ENCODE assay signal across 8 mouse cellular contexts in genomic region chr19:16132865-16133720, GRCm38 (mm10). TPM values are rescaled to one million over a fixed set of nuclear protein-coding genes. Genes with fewer than 3 reads are reported as not detected.
DNase-seq lines count a peak whose midpoint lies in the region; ATAC-seq and TF ChIP-seq lines count a peak whose summit lies in the region.

No protein-coding gene starts in this region.

- no peaks in the 10 kb centered on the region for H3K27me3 ChIP-seq in forebrain, embryonic 14.5 days (replicated peaks; ENCODE audit: control insufficient read depth, insufficient read depth, low read length)
- H3K27me3 ChIP-seq in lung, embryonic 14.5 days (ENCODE audit: insufficient read depth, low read length): no peaks in the 10 kb centered on the region

- peak overlapping the region; percentile 77 for H3K27ac ChIP-seq in brown adipose tissue, adult 24 weeks (replicated peaks; ENCODE audit: low read depth, low read length)
- H3K27ac ChIP-seq in forebrain, embryonic 14.5 days (ENCODE audit: low read depth, low read length): peak overlapping the region; percentile 99
- H3K27ac ChIP-seq in layer of hippocampus, adult 2 months: peak overlapping the region; percentile 98
- H3K27ac ChIP-seq in lung, embryonic 14.5 days (ENCODE audit: low read depth): peak overlapping the region; percentile 99
- H3K27ac ChIP-seq in olfactory bulb, adult 2 months (ENCODE audit: insufficient read depth, low read depth, low read length): peak overlapping the region; percentile 96

- 0% methylated on average over 44 of the region's 139 CpGs for WGBS in forebrain, embryonic 14.5 days
- under 1% methylated on average over 113 of the region's 139 CpGs for WGBS in lung, embryonic 14.5 days
- WGBS in olfactory bulb, adult 2 months: 6% methylated on average over 137 of the region's 139 CpGs

- peak overlapping the region; percentile 97 for H3K4me3 ChIP-seq in brown adipose tissue, adult 24 weeks (ENCODE audit: insufficient read depth, low read depth, low read length)
- H3K4me3 ChIP-seq in forebrain, embryonic 14.5 days (ENCODE audit: low read depth, low read length): peak overlapping the region; percentile 94
- peak overlapping the region; percentile 89 for H3K4me3 ChIP-seq in layer of hippocampus, adult 2 months
- H3K4me3 ChIP-seq in lung, embryonic 14.5 days (ENCODE audit: low read depth, low read length): peak overlapping the region; percentile 94
- H3K4me3 ChIP-seq in olfactory bulb, adult 2 months (ENCODE audit: insufficient read depth, low read depth, low read length): peak overlapping the region; percentile 99

- intact Hi-C loops in heart, postnatal 25 days (cut with DNase I): loop anchor here (5.0 kb wide), 3 partner anchors 34 to 194 kb away; no protein-coding TSS in a partner anchor

- DNase-seq in CD8-positive naive resting alpha-beta T cell, adult 2 months (ENCODE audit: low read depth in 2 of 2, low spot score in 2 of 2): peak; percentile 32 to 49
- peak; percentile 72 for DNase-seq in forebrain, embryonic 14.5 days (ENCODE audit: low spot score)
- DNase-seq in heart, postnatal 25 days (ENCODE audit: low spot score): peak; percentile 37
- DNase-seq in layer of hippocampus, adult 2 months (ENCODE audit: low spot score in 2 of 2): peak; percentile 41 to 56
- peak; percentile 69 for DNase-seq in lung, embryonic 14.5 days
- DNase-seq in thymus, adult 18-20 months: peak; percentile 37 to 41

- H3K9ac ChIP-seq in forebrain, embryonic 14.5 days (ENCODE audit: low read length): peak overlapping the region; percentile 98
- peak overlapping the region; percentile 98 for H3K9ac ChIP-seq in lung, embryonic 14.5 days

- H3K4me2 ChIP-seq in forebrain, embryonic 14.5 days (ENCODE audit: low read length): peak overlapping the region; percentile 61
- peak overlapping the region; percentile 74 for H3K4me2 ChIP-seq in lung, embryonic 14.5 days

- peak; percentile 39; the same call in 1 of the 2 replicates for TF ChIP-seq POLR2A in olfactory bulb, adult 2 months (IDR thresholded peaks at IDR 0.05; ENCODE audit: insufficient read depth, low read depth, low read length)

- TF ChIP-seq CTCF in layer of hippocampus, adult 2 months (conservative IDR thresholded peaks at IDR 0.05): no peak
- TF ChIP-seq CTCF in lung, embryonic 14.5 days (IDR thresholded peaks at IDR 0.05; ENCODE audit: low read depth): no peak
- no peak for TF ChIP-seq CTCF in olfactory bulb, adult 2 months (IDR thresholded peaks at IDR 0.05; ENCODE audit: insufficient read depth, low read depth, low read length)

- H3K4me1 ChIP-seq in brown adipose tissue, adult 24 weeks (ENCODE audit: control insufficient read depth, insufficient read depth, insufficient read length, low read length): peaks cover 6% of the 10 kb centered on the region; the same call in 1 of the 2 replicates
- peaks cover 24% of the 10 kb centered on the region for H3K4me1 ChIP-seq in forebrain, embryonic 14.5 days (ENCODE audit: control insufficient read depth, insufficient read depth, low read length)
- peaks cover 20% of the 10 kb centered on the region for H3K4me1 ChIP-seq in lung, embryonic 14.5 days (ENCODE audit: insufficient read depth)
- peaks cover 4% of the 10 kb centered on the region for H3K4me1 ChIP-seq in olfactory bulb, adult 2 months (ENCODE audit: control insufficient read depth, insufficient read depth, low read length)

- ATAC-seq in forebrain, embryonic 14.5 days: peak; percentile 59
- ATAC-seq in lung, embryonic 14.5 days (ENCODE audit: insufficient read depth): peak; percentile 67

- no peaks in the 10 kb centered on the region for H3K9me3 ChIP-seq in forebrain, embryonic 14.5 days (replicated peaks; ENCODE audit: control insufficient read depth, low read length)
- no peaks in the 10 kb centered on the region for H3K9me3 ChIP-seq in lung, embryonic 14.5 days (ENCODE audit: low read depth, low read length)

- H3K36me3 ChIP-seq in forebrain, embryonic 14.5 days (ENCODE audit: control insufficient read depth, insufficient read depth, low read length): no peaks in the 10 kb centered on the region
- no peaks in the 10 kb centered on the region for H3K36me3 ChIP-seq in lung, embryonic 14.5 days (ENCODE audit: insufficient read depth)

RNA-seq across cellular contexts. Expression of gene Gnaq, which starts 0.5 kb away (rescaled TPM):
- 19.4 and 23.8 TPM in 2 replicates for polyA plus RNA-seq in brown adipose tissue, adult 24 weeks (2012; ENCODE audit: insufficient read depth, insufficient read length, missing spikeins)
- 44.8 and 47.6 TPM in 2 replicates for polyA plus RNA-seq in forebrain, embryonic 14.5 days (2014; fragmentation: Nextera tagmentation; extraction: Ambion mirVana)
- total RNA-seq in heart, postnatal 25 days (2021): 10 to 100 TPM; 24.9 to 25.8 TPM
- 100 to 1,000 TPM; 204 to 207 TPM for total RNA-seq in layer of hippocampus, adult 2 months (2021)
- polyA plus RNA-seq in lung, embryonic 14.5 days (2014; fragmentation: Nextera tagmentation; extraction: Ambion mirVana): 15.9 and 16.1 TPM in 2 replicates
- 135 and 244 TPM in 2 replicates for polyA plus RNA-seq in olfactory bulb, adult 2 months (2012; ENCODE audit: insufficient read depth, insufficient read length, low replicate concordance, missing spikeins)

Comparison
In these comparisons a context has a peak if more than half of its experiments do, and no peak if none do; other contexts are left out.
1. Peak in every context shown above with its lines: DNase-seq, ATAC-seq, H3K4me3 ChIP-seq and H3K27ac ChIP-seq.